Mouse (Mus musculus): ENCODE data around the gene Slc35e1. TPM values are rescaled to one million over a fixed set of nuclear protein-coding genes. Genes with fewer than 3 reads are reported as not detected.

The Slc35e1 gene
- total and polyA plus RNA-seq, 2 experiments, result 20.0 to 59.8 TPM

DNA sequence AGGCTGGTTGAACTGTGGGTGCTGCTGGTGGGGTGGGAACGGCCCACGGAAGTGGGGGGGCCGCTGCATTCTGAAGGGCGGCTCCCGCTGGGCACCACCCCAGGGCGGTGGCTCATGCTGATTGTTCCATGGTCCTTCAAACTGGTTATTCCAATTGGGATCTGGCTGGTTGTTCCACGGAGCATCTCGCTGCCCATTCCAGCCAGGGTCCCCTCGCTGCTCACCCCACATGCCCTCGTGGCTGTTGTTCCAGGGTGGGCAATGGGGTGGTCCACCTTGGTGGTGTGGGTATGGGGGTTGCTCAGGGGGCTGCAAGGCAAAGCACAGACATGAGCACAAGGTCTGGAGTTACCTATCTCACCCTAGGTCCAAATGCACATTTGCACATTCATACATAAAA, 28.2 kb downstream of the Slc35e1 start:
- WGBS, result 97% methylated on average over 10 of the region's 10 CpGs

DNA sequence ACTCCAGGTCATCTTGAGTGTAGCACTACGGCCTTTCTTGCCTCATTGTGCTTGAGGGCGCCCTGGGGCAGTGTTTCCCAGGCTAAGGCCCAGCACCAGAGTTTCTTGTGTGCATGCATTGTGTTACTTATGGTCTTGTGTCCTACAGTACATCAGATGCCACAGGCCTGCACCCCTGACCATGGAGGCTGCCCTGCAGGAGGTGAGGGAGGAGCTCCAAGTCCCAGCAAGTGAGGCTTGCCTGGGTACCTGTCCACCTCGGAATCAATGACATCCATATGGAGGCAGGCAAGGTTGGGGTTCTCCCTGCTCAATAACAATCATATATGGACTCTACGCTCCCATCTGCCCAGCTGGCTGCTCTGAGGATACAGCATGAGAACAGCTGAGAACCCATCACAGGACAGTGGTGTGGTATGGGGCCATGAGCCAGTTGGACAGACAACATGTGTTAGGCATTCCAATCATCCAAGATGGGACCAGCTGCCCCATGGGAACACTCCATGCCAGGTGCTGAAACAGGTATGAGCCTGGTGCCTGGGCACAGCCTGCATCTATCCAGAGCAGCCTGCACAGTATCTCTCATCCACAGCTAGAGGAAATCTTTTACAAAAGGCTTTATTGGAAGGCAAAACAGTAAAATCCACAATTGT, 32.4 kb downstream of the Slc35e1 start:
- DNase-seq (ENCODE audit: extremely low read depth, low read depth, low spot score), result no peak
- no peak overlapping the region for H3K9ac ChIP-seq (ENCODE audit: low read depth, low read length)
- H3K36me3 ChIP-seq (ENCODE audit: control insufficient read depth, insufficient read depth, low read length), result peaks cover 14% of the 10 kb centered on the region; the same call in 1 of the 2 replicates
- H3K4me3 ChIP-seq (ENCODE audit: insufficient read depth, low read depth, low read length), result no peak overlapping the region
- no peaks in the 10 kb centered on the region for H3K79me2 ChIP-seq (ENCODE audit: control insufficient read depth, insufficient read depth, low read length)
- 91% methylated on average over 4 of the region's 4 CpGs for WGBS
- no peak for TF ChIP-seq POLR2A (IDR thresholded peaks at IDR 0.05; ENCODE audit: extremely low read depth, insufficient read depth, low read length)
- TF ChIP-seq CTCF (IDR thresholded peaks at IDR 0.05; ENCODE audit: low read depth, low read length), result no peak
- H3K4me1 ChIP-seq (ENCODE audit: control insufficient read depth, insufficient read depth, low read length), result no peaks in the 10 kb centered on the region
- no peak overlapping the region for H3K27ac ChIP-seq (replicated peaks; ENCODE audit: insufficient read depth, low read depth, low read length)
- no peaks in the 10 kb centered on the region for H3K27me3 ChIP-seq (ENCODE audit: control insufficient read depth, insufficient read depth, low read length)

More for the DNA sequence above, 28.2 kb downstream of the Slc35e1 start:
- DNase-seq (ENCODE audit: extremely low read depth, low read depth, low spot score), result no peak
- H3K27me3 ChIP-seq (ENCODE audit: control insufficient read depth, insufficient read depth, low read length), result no peaks in the 10 kb centered on the region
- H3K9ac ChIP-seq (ENCODE audit: low read depth, low read length), result no peak overlapping the region
- peaks cover 6% of the 10 kb centered on the region for H3K4me1 ChIP-seq (ENCODE audit: control insufficient read depth, insufficient read depth, low read length)
- no peak overlapping the region for H3K4me3 ChIP-seq (ENCODE audit: insufficient read depth, low read depth, low read length)
- no peaks in the 10 kb centered on the region for H3K79me2 ChIP-seq (ENCODE audit: control insufficient read depth, insufficient read depth, low read length)
- TF ChIP-seq CTCF (IDR thresholded peaks at IDR 0.05; ENCODE audit: low read depth, low read length) (no peak), POLR2A (IDR thresholded peaks at IDR 0.05; ENCODE audit: extremely low read depth, insufficient read depth, low read length) (no peak)
- H3K27ac ChIP-seq (replicated peaks; ENCODE audit: insufficient read depth, low read depth, low read length), result no peak overlapping the region
- peaks cover 37% of the 10 kb centered on the region for H3K36me3 ChIP-seq (ENCODE audit: control insufficient read depth, insufficient read depth, low read length)

DNA sequence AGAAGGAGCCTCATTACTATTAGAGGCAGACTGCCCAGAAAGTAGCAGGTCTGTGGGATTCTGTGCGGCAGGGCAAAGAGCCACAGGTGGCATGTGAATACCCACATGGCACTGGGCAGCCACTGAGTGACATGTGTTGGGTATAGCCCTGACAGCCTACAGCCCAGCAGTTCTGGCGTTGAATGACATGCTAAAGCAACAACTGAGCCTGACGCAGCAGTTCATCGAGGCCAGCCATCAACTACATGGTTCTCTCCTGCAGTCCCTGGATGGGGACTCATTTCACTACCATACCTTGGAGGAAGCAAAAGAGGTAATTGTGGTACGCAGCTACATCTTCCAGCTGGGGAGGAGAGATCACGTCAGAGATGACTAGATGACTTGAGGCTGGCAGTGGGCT, 34.0 kb downstream of the Slc35e1 start:
- no peak for DNase-seq (ENCODE audit: extremely low read depth, low read depth, low spot score)
- 90% methylated on average over 6 of the region's 6 CpGs for WGBS

DNA sequence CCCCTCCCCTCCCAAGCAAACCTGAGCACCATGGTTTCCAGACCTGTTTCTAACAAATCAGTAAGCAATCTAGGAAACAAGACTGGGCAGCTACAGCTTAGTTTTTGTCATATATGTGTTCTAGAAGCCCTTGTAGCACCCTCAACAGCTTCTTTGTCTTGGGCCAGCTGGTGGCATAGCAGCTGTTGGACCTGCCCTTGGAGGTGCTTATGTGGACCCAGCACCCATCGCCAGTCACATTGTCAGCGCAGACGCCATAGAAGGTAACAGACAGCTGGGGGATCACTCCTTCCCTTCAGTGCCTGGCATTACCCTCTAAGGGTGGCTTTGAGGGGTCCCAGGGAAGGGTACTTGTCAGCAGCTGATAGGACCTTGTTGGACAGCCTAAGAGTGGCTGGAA, 34.6 kb downstream of the Slc35e1 start:
- no peak for TF ChIP-seq POLR2A (IDR thresholded peaks at IDR 0.05; ENCODE audit: extremely low read depth, insufficient read depth, low read length)
- TF ChIP-seq CTCF (IDR thresholded peaks at IDR 0.05; ENCODE audit: low read depth, low read length), result no peak
- H3K4me1 ChIP-seq (ENCODE audit: control insufficient read depth, insufficient read depth, low read length), result no peaks in the 10 kb centered on the region
- no peak overlapping the region for H3K9ac ChIP-seq (ENCODE audit: low read depth, low read length)
- DNase-seq (ENCODE audit: extremely low read depth, low read depth, low spot score), result no peak
- no peaks in the 10 kb centered on the region for H3K79me2 ChIP-seq (ENCODE audit: control insufficient read depth, insufficient read depth, low read length)
- H3K4me3 ChIP-seq (ENCODE audit: insufficient read depth, low read depth, low read length), result no peak overlapping the region
- WGBS, result 96% methylated on average over 3 of the region's 3 CpGs
- peaks cover 18% of the 10 kb centered on the region; the same call in 1 of the 2 replicates for H3K36me3 ChIP-seq (ENCODE audit: control insufficient read depth, insufficient read depth, low read length)
- no peaks in the 10 kb centered on the region for H3K27me3 ChIP-seq (ENCODE audit: control insufficient read depth, insufficient read depth, low read length)
- no peak overlapping the region for H3K27ac ChIP-seq (replicated peaks; ENCODE audit: insufficient read depth, low read depth, low read length)

More for the DNA sequence above, 34.0 kb downstream of the Slc35e1 start:
- Histone ChIP-seq H3K27me3 (ENCODE audit: control insufficient read depth, insufficient read depth, low read length) (no peaks in the 10 kb centered on the region), H3K4me1 (ENCODE audit: control insufficient read depth, insufficient read depth, low read length) (no peaks in the 10 kb centered on the region), H3K4me3 (ENCODE audit: insufficient read depth, low read depth, low read length) (no peak overlapping the region), H3K36me3 (ENCODE audit: control insufficient read depth, insufficient read depth, low read length) (peaks cover 17% of the 10 kb centered on the region; the same call in 1 of the 2 replicates), H3K79me2 (ENCODE audit: control insufficient read depth, insufficient read depth, low read length) (no peaks in the 10 kb centered on the region), H3K9ac (ENCODE audit: low read depth, low read length) (no peak overlapping the region), H3K27ac (replicated peaks; ENCODE audit: insufficient read depth, low read depth, low read length) (no peak overlapping the region)
- TF ChIP-seq CTCF (IDR thresholded peaks at IDR 0.05; ENCODE audit: low read depth, low read length) (no peak), POLR2A (IDR thresholded peaks at IDR 0.05; ENCODE audit: extremely low read depth, insufficient read depth, low read length) (no peak)

DNA sequence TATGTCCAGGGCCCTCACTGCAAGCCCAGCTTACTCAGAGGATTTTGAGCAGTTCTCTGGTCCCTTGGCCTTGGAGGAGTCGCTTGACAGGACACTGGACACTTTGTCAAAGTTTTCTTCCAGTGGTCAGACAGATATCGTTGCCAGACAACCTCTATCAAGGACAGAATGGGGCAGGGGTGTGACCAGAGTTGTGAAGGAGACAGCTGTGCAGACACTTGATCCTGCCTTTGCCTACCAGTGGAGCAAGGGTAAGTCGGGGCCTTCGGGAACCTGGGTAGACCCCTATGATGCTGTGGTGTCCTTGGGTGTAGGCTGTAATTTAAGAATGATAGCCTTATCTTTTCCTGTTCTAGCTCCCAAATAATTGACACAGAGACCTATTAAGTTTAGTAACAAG, 37.1 kb downstream of the Slc35e1 start:
- WGBS, result 90% methylated on average over 4 of the region's 4 CpGs
- Histone ChIP-seq H3K9ac (ENCODE audit: low read depth, low read length) (no peak overlapping the region), H3K36me3 (ENCODE audit: control insufficient read depth, insufficient read depth, low read length) (peaks cover 13% of the 10 kb centered on the region; the same call in 1 of the 2 replicates), H3K27me3 (ENCODE audit: control insufficient read depth, insufficient read depth, low read length) (no peaks in the 10 kb centered on the region), H3K4me1 (ENCODE audit: control insufficient read depth, insufficient read depth, low read length) (no peaks in the 10 kb centered on the region), H3K79me2 (ENCODE audit: control insufficient read depth, insufficient read depth, low read length) (no peaks in the 10 kb centered on the region), H3K27ac (replicated peaks; ENCODE audit: insufficient read depth, low read depth, low read length) (no peak overlapping the region), H3K4me3 (ENCODE audit: insufficient read depth, low read depth, low read length) (no peak overlapping the region)
- TF ChIP-seq POLR2A (IDR thresholded peaks at IDR 0.05; ENCODE audit: extremely low read depth, insufficient read depth, low read length), result no peak
- no peak for TF ChIP-seq CTCF (IDR thresholded peaks at IDR 0.05; ENCODE audit: low read depth, low read length)
- DNase-seq (ENCODE audit: extremely low read depth, low read depth, low spot score), result no peak

DNA sequence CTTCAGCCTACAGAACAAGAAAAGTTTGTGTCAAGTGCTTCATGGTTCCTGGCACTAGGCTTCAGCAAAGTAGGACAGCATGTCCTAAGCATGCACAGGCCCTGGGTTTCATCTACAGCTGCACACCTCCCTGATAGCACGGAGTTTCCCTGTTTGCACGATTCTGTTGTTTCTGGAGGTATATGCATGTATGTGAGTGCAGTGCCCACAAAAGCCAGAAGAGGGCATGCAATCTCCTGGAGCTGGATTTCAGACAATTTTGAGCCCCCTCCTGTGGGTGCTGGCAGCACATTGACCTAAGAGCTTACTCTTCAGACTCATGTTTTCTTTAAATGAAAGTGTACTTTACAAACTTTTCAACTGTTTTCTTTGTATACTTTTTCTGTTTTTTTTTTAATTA, 38.5 kb downstream of the Slc35e1 start:
- no peak for DNase-seq (ENCODE audit: extremely low read depth, low read depth, low spot score)
- H3K36me3 ChIP-seq (ENCODE audit: control insufficient read depth, insufficient read depth, low read length), result peaks cover 13% of the 10 kb centered on the region; the same call in 1 of the 2 replicates
- no peaks in the 10 kb centered on the region for H3K4me1 ChIP-seq (ENCODE audit: control insufficient read depth, insufficient read depth, low read length)
- H3K4me3 ChIP-seq (ENCODE audit: insufficient read depth, low read depth, low read length), result no peak overlapping the region
- H3K27me3 ChIP-seq (ENCODE audit: control insufficient read depth, insufficient read depth, low read length), result no peaks in the 10 kb centered on the region
- H3K27ac ChIP-seq (replicated peaks; ENCODE audit: insufficient read depth, low read depth, low read length), result no peak overlapping the region
- no peaks in the 10 kb centered on the region for H3K79me2 ChIP-seq (ENCODE audit: control insufficient read depth, insufficient read depth, low read length)
- WGBS, result 97% methylated on average over 2 of the region's 2 CpGs
- H3K9ac ChIP-seq (ENCODE audit: low read depth, low read length), result no peak overlapping the region
- no peak for TF ChIP-seq CTCF (IDR thresholded peaks at IDR 0.05; ENCODE audit: low read depth, low read length)
- TF ChIP-seq POLR2A (IDR thresholded peaks at IDR 0.05; ENCODE audit: extremely low read depth, insufficient read depth, low read length), result no peak
